Mouse (Mus musculus): ENCODE results near the gene Slc41a2. TPM values are rescaled to one million over a fixed set of nuclear protein-coding genes. Genes with fewer than 3 reads are reported as not detected.

The Slc41a2 gene
- total and polyA plus RNA-seq, 3 experiments = 0.05 TPM; not detected in 2

DNA sequence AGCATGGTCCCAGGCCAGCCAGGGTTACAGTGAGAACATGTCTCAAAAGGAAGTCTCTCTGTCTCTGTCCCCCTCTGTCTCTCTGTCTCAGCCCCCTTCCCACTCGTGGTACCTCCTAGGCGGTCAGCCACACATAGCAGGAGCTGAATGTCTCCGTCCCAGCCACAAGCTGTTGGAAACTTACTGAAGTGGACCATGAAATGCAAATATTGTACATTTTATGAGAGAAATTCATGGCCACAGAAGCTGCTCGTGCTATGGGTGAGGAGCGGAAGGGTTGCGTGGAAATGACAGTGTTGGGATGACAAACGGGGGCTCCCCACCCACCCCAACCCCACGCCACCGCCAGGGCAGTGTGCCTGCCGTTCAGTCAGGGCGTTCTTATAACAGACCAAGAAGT lies 5.1 kb downstream of the Slc41a2 start:
- Histone ChIP-seq H3K9me3 (replicated peaks) (peaks cover 6% of the 10 kb centered on the region), H3K27me3 (ENCODE audit: insufficient read depth, low read length) (peaks cover 2% of the 10 kb centered on the region; the same call in 1 of the 2 replicates), H3K4me3 (ENCODE audit: low read depth, low read length) (no peak overlapping the region), H3K4me1 (ENCODE audit: insufficient read depth, low read depth, low read length) (no peaks in the 10 kb centered on the region), H3K36me3 (replicated peaks) (no peaks in the 10 kb centered on the region)
- ATAC-seq (ENCODE audit: extremely low read depth, insufficient number of reproducible peaks, low FRiP score, poor library complexity, severe bottlenecking) = no peak
- TF ChIP-seq TAL1 (conservative IDR thresholded peaks at IDR 0.05; ENCODE audit: low read depth, low read length) (no peak), POLR2AphosphoS5 (IDR thresholded peaks at IDR 0.05; ENCODE audit: insufficient replicate concordance, low read depth, low read length) (no peak), GATA2 (IDR thresholded peaks at IDR 0.05; ENCODE audit: borderline replicate concordance, low read depth, low read length) (no peak), GATA1 (IDR thresholded peaks at IDR 0.05; ENCODE audit: borderline replicate concordance, low read length) (no peak), CTCF (IDR thresholded peaks at IDR 0.05; ENCODE audit: low read depth, low read length) (no peak)
- no peak for DNase-seq (ENCODE audit: low spot score)

DNA sequence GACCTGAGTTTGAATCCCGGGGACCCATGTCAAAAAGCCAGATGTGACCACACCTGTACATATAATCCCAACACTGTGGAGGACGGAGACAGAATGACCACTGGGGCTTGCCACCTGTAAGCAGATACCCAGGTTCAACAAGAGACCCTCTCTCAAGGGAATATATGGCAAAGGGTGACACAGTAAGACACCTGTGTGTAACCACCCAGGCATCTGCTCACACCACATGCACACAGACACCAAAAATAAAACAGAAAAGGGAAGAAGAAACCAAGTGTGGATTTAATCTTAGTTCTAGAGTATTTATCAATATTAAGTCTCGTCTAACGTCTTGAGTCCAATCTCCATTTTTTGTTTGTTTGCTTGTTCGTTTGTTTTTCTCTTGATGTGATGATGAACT lies 5.9 kb downstream of the Slc41a2 start:
- Histone ChIP-seq H3K27me3 (ENCODE audit: insufficient read depth, low read length) (no peaks in the 10 kb centered on the region), H3K9me3 (replicated peaks) (no peaks in the 10 kb centered on the region), H3K4me3 (ENCODE audit: low read depth, low read length) (no peak overlapping the region), H3K36me3 (replicated peaks) (no peaks in the 10 kb centered on the region), H3K4me1 (ENCODE audit: insufficient read depth, low read depth, low read length) (no peaks in the 10 kb centered on the region)
- ATAC-seq (ENCODE audit: extremely low read depth, insufficient number of reproducible peaks, low FRiP score, poor library complexity, severe bottlenecking) (no peak), DNase-seq (ENCODE audit: low spot score) (no peak)
- TF ChIP-seq GATA1 (IDR thresholded peaks at IDR 0.05; ENCODE audit: borderline replicate concordance, low read length) (no peak), TAL1 (conservative IDR thresholded peaks at IDR 0.05; ENCODE audit: low read depth, low read length) (no peak), GATA2 (IDR thresholded peaks at IDR 0.05; ENCODE audit: borderline replicate concordance, low read depth, low read length) (no peak), CTCF (IDR thresholded peaks at IDR 0.05; ENCODE audit: low read depth, low read length) (no peak), POLR2AphosphoS5 (IDR thresholded peaks at IDR 0.05; ENCODE audit: insufficient replicate concordance, low read depth, low read length) (no peak)

DNA sequence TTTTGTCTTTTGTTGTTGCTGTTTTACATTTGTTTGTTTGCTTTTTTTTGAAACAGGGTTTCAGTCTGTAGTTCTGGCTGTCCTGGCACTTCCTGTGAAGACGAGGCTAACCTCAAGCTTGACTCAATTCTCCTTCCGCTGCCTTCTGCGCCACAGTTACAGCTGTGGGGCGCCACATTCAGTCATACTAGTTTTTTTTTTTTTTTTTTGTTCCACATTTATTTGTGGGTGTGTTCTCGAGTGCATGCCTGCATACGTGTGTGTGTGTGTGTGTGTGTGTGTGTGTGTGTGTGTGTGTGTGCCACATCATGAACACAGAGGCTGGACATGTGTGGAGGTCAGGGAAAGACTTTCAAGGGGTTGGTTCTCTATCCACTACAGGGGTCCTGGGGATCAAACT lies 7.3 kb downstream of the Slc41a2 start:
- Histone ChIP-seq H3K27me3 (ENCODE audit: insufficient read depth, low read length) (peaks cover 3% of the 10 kb centered on the region; the same call in 1 of the 2 replicates), H3K9me3 (replicated peaks) (no peaks in the 10 kb centered on the region), H3K36me3 (replicated peaks) (no peaks in the 10 kb centered on the region), H3K4me3 (ENCODE audit: low read depth, low read length) (no peak overlapping the region), H3K4me1 (ENCODE audit: insufficient read depth, low read depth, low read length) (no peaks in the 10 kb centered on the region)
- no peak for DNase-seq (ENCODE audit: low spot score)
- TF ChIP-seq POLR2AphosphoS5 (IDR thresholded peaks at IDR 0.05; ENCODE audit: insufficient replicate concordance, low read depth, low read length) (no peak), GATA1 (IDR thresholded peaks at IDR 0.05; ENCODE audit: borderline replicate concordance, low read length) (no peak), CTCF (IDR thresholded peaks at IDR 0.05; ENCODE audit: low read depth, low read length) (no peak), TAL1 (conservative IDR thresholded peaks at IDR 0.05; ENCODE audit: low read depth, low read length) (no peak), GATA2 (IDR thresholded peaks at IDR 0.05; ENCODE audit: borderline replicate concordance, low read depth, low read length) (no peak)
- no peak for ATAC-seq (ENCODE audit: extremely low read depth, insufficient number of reproducible peaks, low FRiP score, poor library complexity, severe bottlenecking)

DNA sequence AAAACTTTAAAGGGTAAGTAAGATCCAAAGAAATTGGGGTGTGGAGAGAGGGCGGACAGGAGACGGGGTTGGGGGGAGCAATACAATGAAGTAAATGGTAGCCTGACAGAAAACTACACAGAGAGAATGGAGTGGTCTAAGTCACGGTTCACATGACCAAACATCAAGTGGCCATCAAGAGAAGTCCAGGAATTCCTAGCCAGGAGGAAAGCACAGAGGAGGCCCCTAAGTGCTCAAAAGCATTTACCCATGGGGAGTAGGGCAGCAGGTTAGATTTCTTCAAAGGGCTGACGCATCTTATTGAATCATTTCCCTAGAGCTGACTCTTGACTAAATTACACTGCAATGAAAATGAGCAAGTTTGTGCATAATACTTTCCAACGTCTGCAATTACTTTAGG lies 8.9 kb downstream of the Slc41a2 start:
- ATAC-seq (ENCODE audit: extremely low read depth, insufficient number of reproducible peaks, low FRiP score, poor library complexity, severe bottlenecking) = no peak
- Histone ChIP-seq H3K4me1 (ENCODE audit: insufficient read depth, low read depth, low read length) (no peaks in the 10 kb centered on the region), H3K4me3 (ENCODE audit: low read depth, low read length) (no peak overlapping the region), H3K27me3 (ENCODE audit: insufficient read depth, low read length) (peaks cover 8% of the 10 kb centered on the region), H3K9me3 (replicated peaks) (no peaks in the 10 kb centered on the region), H3K36me3 (replicated peaks) (no peaks in the 10 kb centered on the region)
- TF ChIP-seq CTCF (IDR thresholded peaks at IDR 0.05; ENCODE audit: low read depth, low read length) (no peak), POLR2AphosphoS5 (IDR thresholded peaks at IDR 0.05; ENCODE audit: insufficient replicate concordance, low read depth, low read length) (no peak), GATA2 (IDR thresholded peaks at IDR 0.05; ENCODE audit: borderline replicate concordance, low read depth, low read length) (no peak), GATA1 (IDR thresholded peaks at IDR 0.05; ENCODE audit: borderline replicate concordance, low read length) (no peak), TAL1 (conservative IDR thresholded peaks at IDR 0.05; ENCODE audit: low read depth, low read length) (no peak)
- no peak for DNase-seq (ENCODE audit: low spot score)

DNA sequence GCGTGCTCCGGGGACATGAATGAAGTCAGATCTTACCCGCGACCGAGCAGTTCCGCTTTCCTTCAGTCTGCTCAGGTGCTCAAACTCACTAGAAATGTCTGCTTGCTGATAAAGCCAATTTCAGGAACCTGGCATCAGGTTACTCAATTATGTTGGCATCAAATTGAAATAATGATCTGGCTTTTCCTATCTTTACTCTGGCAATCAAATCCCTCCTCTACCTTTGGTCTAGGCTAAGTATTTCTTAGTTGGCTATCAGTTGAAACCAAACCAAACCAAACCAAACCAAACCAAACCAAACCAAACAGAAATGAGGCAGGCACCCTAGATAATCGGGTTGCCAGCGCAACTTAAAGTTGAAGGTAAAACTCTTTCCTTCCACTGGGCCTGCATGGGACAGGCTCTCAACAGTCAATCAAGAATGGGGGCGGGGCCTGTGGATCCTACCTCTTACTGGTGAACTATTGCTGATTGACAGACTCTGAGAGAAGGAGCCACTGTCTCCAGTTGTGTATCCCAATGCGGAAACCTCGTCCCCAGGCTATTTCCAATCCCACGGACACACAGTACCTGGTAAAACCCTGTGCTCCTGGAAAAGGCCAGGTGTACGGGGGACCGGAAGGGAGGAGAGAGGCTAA lies 10.9 kb downstream of the Slc41a2 start:
- DNase-seq (ENCODE audit: low spot score) = no peak
- peaks cover 16% of the 10 kb centered on the region for H3K27me3 ChIP-seq (ENCODE audit: insufficient read depth, low read length)
- H3K9me3 ChIP-seq (replicated peaks) = no peaks in the 10 kb centered on the region
- 0 out of 2 replicates have a peak, but pooled peaks cover 2% of the 10 kb centered on the region for H3K4me1 ChIP-seq (ENCODE audit: insufficient read depth, low read depth, low read length)
- H3K4me3 ChIP-seq (ENCODE audit: low read depth, low read length) = no peak overlapping the region
- no peak for ATAC-seq (ENCODE audit: extremely low read depth, insufficient number of reproducible peaks, low FRiP score, poor library complexity, severe bottlenecking)
- H3K36me3 ChIP-seq (replicated peaks) = no peaks in the 10 kb centered on the region
- TF ChIP-seq GATA2 (IDR thresholded peaks at IDR 0.05; ENCODE audit: borderline replicate concordance, low read depth, low read length) (no peak), POLR2AphosphoS5 (IDR thresholded peaks at IDR 0.05; ENCODE audit: insufficient replicate concordance, low read depth, low read length) (no peak), TAL1 (conservative IDR thresholded peaks at IDR 0.05; ENCODE audit: low read depth, low read length) (no peak), GATA1 (IDR thresholded peaks at IDR 0.05; ENCODE audit: borderline replicate concordance, low read length) (no peak), CTCF (IDR thresholded peaks at IDR 0.05; ENCODE audit: low read depth, low read length) (no peak)

DNA sequence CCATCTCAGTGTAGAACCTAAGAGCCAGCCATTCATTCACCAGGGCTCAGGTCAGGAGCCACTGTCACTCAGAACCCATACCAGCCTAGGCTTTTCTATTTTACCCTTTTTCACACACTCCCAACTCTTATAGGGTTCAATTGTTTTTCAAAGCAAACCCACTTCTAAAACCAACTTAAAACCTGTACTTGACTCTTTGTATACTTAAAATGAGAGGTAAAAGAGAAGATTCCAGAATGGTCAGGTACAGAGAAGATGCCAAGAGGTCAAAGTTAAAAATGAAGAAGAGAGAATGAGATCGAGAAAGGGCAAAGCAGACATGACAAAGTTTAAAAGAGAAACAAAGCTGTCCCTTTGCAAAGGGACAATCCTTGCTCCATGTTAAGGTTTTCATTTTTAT lies 11.8 kb downstream of the Slc41a2 start:
- Histone ChIP-seq H3K4me3 (ENCODE audit: low read depth, low read length) (no peak overlapping the region), H3K27me3 (ENCODE audit: insufficient read depth, low read length) (peaks cover 16% of the 10 kb centered on the region), H3K9me3 (replicated peaks) (no peaks in the 10 kb centered on the region), H3K4me1 (ENCODE audit: insufficient read depth, low read depth, low read length) (0 out of 2 replicates have a peak, but pooled peaks cover 2% of the 10 kb centered on the region), H3K36me3 (replicated peaks) (no peaks in the 10 kb centered on the region)
- DNase-seq (ENCODE audit: low spot score) (no peak), ATAC-seq (ENCODE audit: extremely low read depth, insufficient number of reproducible peaks, low FRiP score, poor library complexity, severe bottlenecking) (no peak)
- no peak for TF ChIP-seq GATA2 (IDR thresholded peaks at IDR 0.05; ENCODE audit: borderline replicate concordance, low read depth, low read length)
- TF ChIP-seq TAL1 (conservative IDR thresholded peaks at IDR 0.05; ENCODE audit: low read depth, low read length) = no peak
- no peak for TF ChIP-seq POLR2AphosphoS5 (IDR thresholded peaks at IDR 0.05; ENCODE audit: insufficient replicate concordance, low read depth, low read length)
- TF ChIP-seq CTCF (IDR thresholded peaks at IDR 0.05; ENCODE audit: low read depth, low read length) = no peak
- no peak for TF ChIP-seq GATA1 (IDR thresholded peaks at IDR 0.05; ENCODE audit: borderline replicate concordance, low read length)
